ENCODE assay signal across 7 mouse cellular contexts in genomic region chr3:89830815-89831591, GRCm38 (mm10). TPM values are rescaled to one million over a fixed set of nuclear protein-coding genes. Genes with fewer than 3 reads are reported as not detected.
A peak's percentile ranks its signal among the peaks of the same experiment; 100 is the strongest.
DNase-seq lines count a peak whose midpoint lies in the region; ATAC-seq and TF ChIP-seq lines count a peak whose summit lies in the region.

She (plus strand) TSS chr3:89831370.

- H3K4me2 ChIP-seq in embryonic facial prominence, embryonic 15.5 days (replicated peaks), result peak within 1 kb of the TSS; percentile 67
- peak within 1 kb of the TSS; percentile 69 for H3K4me2 ChIP-seq in limb, embryonic 12.5 days
- H3K4me2 ChIP-seq in midbrain, postnatal 0 days (ENCODE audit: low read depth, low read length, poor library complexity, severe bottlenecking), result peak within 1 kb of the TSS; percentile 58

- peak within 1 kb of the TSS; percentile 22; the same call in 1 of the 2 replicates for H3K27ac ChIP-seq in embryonic facial prominence, embryonic 15.5 days (replicated peaks)
- H3K27ac ChIP-seq in limb, embryonic 12.5 days, result peak within 1 kb of the TSS; percentile 23; the same call in 1 of the 2 replicates
- H3K27ac ChIP-seq in midbrain, postnatal 0 days (ENCODE audit: low read depth, low read length), result peak within 1 kb of the TSS; percentile 18; the same call in 1 of the 2 replicates

- peak; percentile 40 for DNase-seq in adrenal gland, postnatal 25 days
- DNase-seq in heart, postnatal 4 days, result peak; percentile 59
- no peak for DNase-seq in midbrain, postnatal 0 days (ENCODE audit: low spot score)
- no peak for DNase-seq in cerebellum, postnatal 25 days
- no peak for DNase-seq in spleen, postnatal 10 days (ENCODE audit: low spot score in 2 of 2)

- peaks cover 11% of the 10 kb centered on the region for H3K4me1 ChIP-seq in embryonic facial prominence, embryonic 15.5 days
- H3K4me1 ChIP-seq in limb, embryonic 12.5 days (replicated peaks), result peaks cover 10% of the 10 kb centered on the region
- 0 out of 2 replicates have a peak, but pooled peaks cover 5% of the 10 kb centered on the region for H3K4me1 ChIP-seq in midbrain, postnatal 0 days (ENCODE audit: insufficient read depth, low read length)

- peak within 1 kb of the TSS; percentile 29 for H3K9ac ChIP-seq in embryonic facial prominence, embryonic 15.5 days
- H3K9ac ChIP-seq in limb, embryonic 12.5 days (replicated peaks), result peak within 1 kb of the TSS; percentile 75
- H3K9ac ChIP-seq in midbrain, postnatal 0 days (replicated peaks; ENCODE audit: low read length, poor library complexity, severe bottlenecking), result 0 out of 2 replicates have a peak within 1 kb of the TSS, but pooled peaks have one; percentile 8

- H3K36me3 ChIP-seq in embryonic facial prominence, embryonic 15.5 days, result no peaks in the 10 kb centered on the region
- H3K36me3 ChIP-seq in limb, embryonic 12.5 days, result no peaks in the 10 kb centered on the region
- H3K36me3 ChIP-seq in midbrain, postnatal 0 days (ENCODE audit: insufficient read depth, low read length), result no peaks in the 10 kb centered on the region

- ATAC-seq in embryonic facial prominence, embryonic 15.5 days (ENCODE audit: insufficient number of reproducible peaks, low FRiP score, low TSS enrichment, low read depth), result no peak
- ATAC-seq in limb, embryonic 12.5 days (ENCODE audit: insufficient number of reproducible peaks, insufficient read depth, low FRiP score, low TSS enrichment, low read depth), result no peak
- ATAC-seq in midbrain, postnatal 0 days (ENCODE audit: low FRiP score), result no peak

- 1% methylated on average over 95 of the region's 96 CpGs for whole genome bisulfite sequencing in embryonic facial prominence, embryonic 15.5 days
- 3% methylated on average over 90 of the region's 96 CpGs for WGBS in limb, embryonic 12.5 days
- 4% methylated on average over 70 of the region's 96 CpGs for WGBS in midbrain, postnatal 0 days

- TF ChIP-seq CTCF in midbrain, postnatal 0 days (IDR thresholded peaks at IDR 0.05), result no peak

- H3K27me3 ChIP-seq in embryonic facial prominence, embryonic 15.5 days, result peaks cover 76% of the 10 kb centered on the region
- H3K27me3 ChIP-seq in limb, embryonic 12.5 days, result peaks cover 79% of the 10 kb centered on the region
- peaks cover 57% of the 10 kb centered on the region for H3K27me3 ChIP-seq in midbrain, postnatal 0 days (ENCODE audit: insufficient read depth, low read length)

- H3K9me3 ChIP-seq in embryonic facial prominence, embryonic 15.5 days (replicated peaks), result no peaks in the 10 kb centered on the region
- H3K9me3 ChIP-seq in limb, embryonic 12.5 days, result peaks cover 5% of the 10 kb centered on the region; the same call in 1 of the 2 replicates
- no peaks in the 10 kb centered on the region for H3K9me3 ChIP-seq in midbrain, postnatal 0 days (ENCODE audit: low read length)

- peak within 1 kb of the TSS; percentile 50 for H3K4me3 ChIP-seq in embryonic facial prominence, embryonic 15.5 days (replicated peaks)
- H3K4me3 ChIP-seq in limb, embryonic 12.5 days (replicated peaks), result peak within 1 kb of the TSS; percentile 52
- peak within 1 kb of the TSS; percentile 36 for H3K4me3 ChIP-seq in midbrain, postnatal 0 days (ENCODE audit: low read depth, low read length)

RNA-seq across cellular contexts. Expression of gene She, which starts in this region (rescaled TPM):
- 9.0 and 10.1 TPM in 2 replicates for total RNA-seq in adrenal gland, postnatal 25 days (2021)
- 3.5 and 4.0 TPM in 2 replicates for polyA plus RNA-seq in embryonic facial prominence, embryonic 15.5 days (2015; fragmentation: Nextera tagmentation; extraction: Ambion mirVana)
- 10 to 100 TPM; 23.5 to 23.8 TPM for total RNA-seq in heart, postnatal 4 days (2021)
- polyA plus RNA-seq in limb, embryonic 12.5 days (2016; fragmentation: Nextera tagmentation; extraction: Ambion mirVana), result 3.5 and 3.7 TPM in 2 replicates
- total RNA-seq in midbrain, postnatal 0 days (2014; rRNA removed), result 1.8 and 2.7 TPM in 2 replicates
- 0.91 and 1.0 TPM in 2 replicates for polyA plus RNA-seq in midbrain, postnatal 0 days (2015; fragmentation: Nextera tagmentation; extraction: Ambion mirVana)

Comparison
In these comparisons a context has a peak if more than half of its experiments do, and no peak if none do; other contexts are left out.
1. DNase-seq: peak in adrenal gland, postnatal 25 days (single experiment) and heart, postnatal 4 days (single experiment); none in midbrain, postnatal 0 days (single experiment), cerebellum, postnatal 25 days (0 of 2) and spleen, postnatal 10 days (0 of 2).
2. H3K9ac ChIP-seq: peak in every context shown above with its lines; median percentile 75 in limb, embryonic 12.5 days; 29 in embryonic facial prominence, embryonic 15.5 days; 8 in midbrain, postnatal 0 days.
3. Peak in every context shown above with its lines, with median percentiles within 50 percentile points of each other: H3K27ac ChIP-seq, H3K4me2 ChIP-seq and H3K4me3 ChIP-seq.